Mouse (Mus musculus): ENCODE results near the gene Mapk8ip3. TPM values are rescaled to one million over a fixed set of nuclear protein-coding genes. Genes with fewer than 3 reads are reported as not detected.

Gene Mapk8ip3
- polyA plus RNA-seq, 1 experiment from 2014 or later: 21.8 TPM

DNA sequence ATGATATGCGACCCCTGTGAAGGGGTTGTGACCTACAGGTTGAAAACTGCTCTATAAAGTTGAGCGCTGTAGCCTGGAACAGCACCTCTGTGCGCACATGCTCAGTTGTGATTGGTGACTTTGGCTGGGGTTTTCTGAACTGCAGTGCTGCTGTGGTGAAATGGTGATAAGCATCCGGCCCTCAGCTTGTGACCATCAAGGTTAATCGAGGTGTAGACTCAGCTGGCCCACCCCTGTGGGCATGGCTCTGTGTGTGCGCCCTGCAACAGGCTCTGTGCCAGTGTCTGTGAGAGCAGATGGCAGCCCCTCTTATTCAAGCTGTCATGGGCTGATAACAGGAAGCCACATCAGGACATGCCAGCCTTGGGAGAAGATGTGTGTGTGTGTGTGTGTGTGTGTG is 77.8 kb downstream of the Mapk8ip3 start:
- peak; percentile 73 for ATAC-seq
- no peak overlapping the region for H3K9ac ChIP-seq (ENCODE audit: low read depth, low read length)
- H3K27ac ChIP-seq (ENCODE audit: low read length): no peak overlapping the region
- H3K4me1 ChIP-seq (ENCODE audit: control insufficient read depth, insufficient read depth, low read length): no peaks in the 10 kb centered on the region
- H3K4me2 ChIP-seq (ENCODE audit: low read depth, low read length): no peak overlapping the region
- 87% methylated on average over 6 of the region's 6 CpGs for WGBS
- H3K4me3 ChIP-seq (ENCODE audit: low read length): no peak overlapping the region
- 0 out of 2 replicates have a peak, but pooled peaks cover 8% of the 10 kb centered on the region for H3K36me3 ChIP-seq (ENCODE audit: control insufficient read depth, insufficient read depth, low read length)
- H3K27me3 ChIP-seq (replicated peaks; ENCODE audit: control insufficient read depth, insufficient read depth, low read length): no peaks in the 10 kb centered on the region
- no peaks in the 10 kb centered on the region for H3K9me3 ChIP-seq (ENCODE audit: control insufficient read depth, low read length)

DNA sequence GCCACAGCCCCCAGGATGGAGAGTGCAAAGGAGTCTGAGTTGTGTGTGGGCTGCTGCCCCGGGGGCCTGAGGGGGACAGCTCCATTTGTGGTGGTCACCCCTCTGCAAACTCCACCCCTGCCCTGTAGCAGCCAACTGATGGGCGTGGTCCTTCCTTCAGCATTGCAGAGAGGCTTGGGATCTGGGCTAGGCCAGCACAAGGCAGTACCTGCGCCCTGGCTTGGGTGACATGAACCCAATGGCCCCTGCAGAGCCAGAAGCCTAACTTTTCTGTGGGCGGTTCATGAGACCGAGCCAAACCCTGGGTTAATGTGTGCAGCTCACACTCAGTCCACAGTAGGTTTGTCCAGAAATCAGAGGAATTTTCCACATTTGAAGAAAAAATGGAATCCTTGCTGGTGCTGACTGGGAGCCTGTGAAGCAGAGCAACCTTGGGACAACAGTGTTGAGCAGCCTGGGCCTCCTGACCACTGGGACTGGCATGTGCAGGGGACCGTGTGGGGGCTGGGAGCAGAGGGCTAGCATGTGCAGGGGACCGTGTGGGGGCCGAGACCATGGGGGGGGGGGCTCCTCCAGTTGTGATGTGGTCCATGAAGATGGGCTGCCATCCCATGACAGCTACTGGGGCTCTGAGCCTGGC is 78.8 kb downstream of the Mapk8ip3 start:
- Histone ChIP-seq H3K27me3 (replicated peaks; ENCODE audit: control insufficient read depth, insufficient read depth, low read length) (no peaks in the 10 kb centered on the region), H3K4me1 (ENCODE audit: control insufficient read depth, insufficient read depth, low read length) (no peaks in the 10 kb centered on the region), H3K9ac (ENCODE audit: low read depth, low read length) (no peak overlapping the region), H3K36me3 (ENCODE audit: control insufficient read depth, insufficient read depth, low read length) (peaks cover 11% of the 10 kb centered on the region; the same call in 1 of the 2 replicates), H3K27ac (ENCODE audit: low read length) (no peak overlapping the region), H3K4me3 (ENCODE audit: low read length) (no peak overlapping the region), H3K4me2 (ENCODE audit: low read depth, low read length) (no peak overlapping the region), H3K9me3 (ENCODE audit: control insufficient read depth, low read length) (no peaks in the 10 kb centered on the region)
- WGBS: 85% methylated on average over 8 of the region's 8 CpGs
- ATAC-seq: no peak

DNA sequence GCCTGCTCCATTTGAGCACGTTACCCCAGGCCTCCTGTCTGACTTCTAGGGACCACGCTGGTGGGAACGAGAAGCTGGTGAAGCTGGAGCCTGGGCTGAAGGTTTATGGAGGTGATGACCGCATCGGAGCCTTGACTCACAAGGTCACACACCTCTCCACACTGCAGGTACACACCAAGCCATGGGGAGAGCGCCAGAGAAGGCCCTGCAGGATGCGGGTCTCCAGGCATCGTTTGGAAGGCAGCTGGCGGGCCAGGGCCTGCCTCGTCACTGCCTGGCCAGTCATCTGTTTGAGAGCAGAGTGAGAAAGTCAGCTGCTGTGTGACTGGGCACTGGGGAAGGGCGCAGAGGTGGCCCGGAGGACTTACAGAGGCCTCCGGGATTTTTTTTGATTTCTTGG is 80.2 kb downstream of the Mapk8ip3 start:
- ATAC-seq: no peak

DNA sequence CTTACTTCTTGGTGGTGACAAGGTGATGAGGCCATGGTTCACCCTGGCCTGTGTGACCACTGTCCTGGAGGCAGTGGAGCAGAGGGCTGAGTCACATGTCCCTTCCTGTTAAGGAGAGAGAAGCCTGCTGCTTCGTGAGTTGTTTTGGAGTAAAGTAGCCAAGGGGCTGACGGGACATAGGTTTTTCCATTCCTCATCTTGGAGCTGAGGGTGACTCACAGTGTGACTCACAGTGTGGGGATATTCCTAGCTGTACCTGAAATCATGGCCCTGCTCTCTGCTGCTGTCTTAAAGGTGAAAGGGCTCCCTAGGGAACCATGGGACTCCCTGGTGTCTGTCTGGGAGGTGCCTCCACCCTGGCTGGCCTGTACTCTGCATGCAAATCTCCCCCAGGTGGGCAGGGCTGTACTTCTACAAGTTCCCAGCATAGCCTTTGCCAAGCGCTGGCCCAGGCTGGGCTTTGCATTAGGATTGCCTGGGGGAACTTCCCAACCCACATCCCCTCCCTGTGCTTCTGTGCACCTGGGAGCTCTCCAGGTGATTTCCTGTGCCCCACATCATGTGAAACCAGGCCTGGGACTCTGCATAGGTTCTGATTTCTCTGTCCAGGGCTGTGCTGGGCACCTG is 80.8 kb downstream of the Mapk8ip3 start:
- Histone ChIP-seq H3K27ac (ENCODE audit: low read length) (no peak overlapping the region), H3K27me3 (replicated peaks; ENCODE audit: control insufficient read depth, insufficient read depth, low read length) (no peaks in the 10 kb centered on the region; the same call in 1 of the 2 replicates), H3K4me3 (ENCODE audit: low read length) (no peak overlapping the region), H3K4me1 (ENCODE audit: control insufficient read depth, insufficient read depth, low read length) (peaks cover 8% of the 10 kb centered on the region), H3K4me2 (ENCODE audit: low read depth, low read length) (no peak overlapping the region), H3K9ac (ENCODE audit: low read depth, low read length) (no peak overlapping the region), H3K36me3 (ENCODE audit: control insufficient read depth, insufficient read depth, low read length) (peaks cover 3% of the 10 kb centered on the region; the same call in 1 of the 2 replicates), H3K9me3 (ENCODE audit: control insufficient read depth, low read length) (no peaks in the 10 kb centered on the region)
- ATAC-seq: no peak
- 81% methylated on average over 3 of the region's 3 CpGs for WGBS

More for the DNA sequence above, 80.2 kb downstream of the Mapk8ip3 start:
- no peaks in the 10 kb centered on the region for H3K9me3 ChIP-seq (ENCODE audit: control insufficient read depth, low read length)
- H3K4me3 ChIP-seq (ENCODE audit: low read length): no peak overlapping the region
- H3K27me3 ChIP-seq (replicated peaks; ENCODE audit: control insufficient read depth, insufficient read depth, low read length): no peaks in the 10 kb centered on the region; the same call in 1 of the 2 replicates
- 92% methylated on average over 13 of the region's 13 CpGs for WGBS
- no peak overlapping the region for H3K9ac ChIP-seq (ENCODE audit: low read depth, low read length)
- peaks cover 2% of the 10 kb centered on the region for H3K4me1 ChIP-seq (ENCODE audit: control insufficient read depth, insufficient read depth, low read length)
- H3K36me3 ChIP-seq (ENCODE audit: control insufficient read depth, insufficient read depth, low read length): peaks cover 6% of the 10 kb centered on the region; the same call in 1 of the 2 replicates
- no peak overlapping the region for H3K27ac ChIP-seq (ENCODE audit: low read length)
- no peak overlapping the region for H3K4me2 ChIP-seq (ENCODE audit: low read depth, low read length)

DNA sequence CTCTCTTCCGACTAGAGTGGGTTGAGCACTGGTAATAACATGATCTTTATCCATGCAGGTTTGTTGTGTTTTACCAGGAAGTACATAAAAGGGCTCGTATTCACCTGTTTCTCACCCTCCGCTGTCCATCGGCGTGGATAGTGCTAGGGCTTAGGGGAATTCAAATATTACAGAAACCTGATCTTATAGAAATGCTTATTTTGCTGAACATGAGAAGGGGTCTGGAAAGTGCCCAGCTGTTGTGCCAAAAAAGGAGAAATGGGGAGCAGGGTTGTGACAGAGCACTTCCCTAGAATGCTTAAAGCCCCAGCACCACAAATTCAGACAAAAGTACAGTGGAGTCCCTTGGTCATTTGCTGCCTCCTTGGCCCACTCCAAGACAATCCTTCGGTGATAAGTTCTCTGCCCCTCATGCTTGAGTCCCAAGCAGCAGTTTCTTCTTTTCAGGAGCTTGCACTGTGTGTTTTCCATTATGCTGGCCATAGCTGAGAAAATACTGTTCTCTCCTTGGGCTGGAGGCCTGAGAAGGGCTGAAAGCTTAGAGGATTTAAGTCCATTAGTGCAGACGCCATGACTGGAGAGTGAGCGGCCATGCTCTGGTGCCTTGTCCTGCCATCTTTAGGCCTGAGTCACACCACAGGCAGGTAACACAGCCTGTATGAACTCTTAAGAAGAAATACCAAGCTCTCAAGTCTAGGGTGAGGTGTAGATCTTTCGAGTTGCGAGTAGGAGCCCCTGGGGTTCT is 85.2 kb downstream of the Mapk8ip3 start:
- H3K27me3 ChIP-seq (replicated peaks; ENCODE audit: control insufficient read depth, insufficient read depth, low read length): no peaks in the 10 kb centered on the region; the same call in 1 of the 2 replicates
- ATAC-seq: no peak
- H3K4me2 ChIP-seq (ENCODE audit: low read depth, low read length): peak overlapping the region; percentile 84
- no peaks in the 10 kb centered on the region for H3K9me3 ChIP-seq (ENCODE audit: control insufficient read depth, low read length)
- peak overlapping the region; percentile 98 for H3K4me3 ChIP-seq (ENCODE audit: low read length)
- H3K4me1 ChIP-seq (ENCODE audit: control insufficient read depth, insufficient read depth, low read length): peaks cover 14% of the 10 kb centered on the region
- H3K27ac ChIP-seq (ENCODE audit: low read length): no peak overlapping the region
- WGBS: 78% methylated on average over 10 of the region's 10 CpGs
- H3K36me3 ChIP-seq (ENCODE audit: control insufficient read depth, insufficient read depth, low read length): peaks cover 3% of the 10 kb centered on the region; the same call in 1 of the 2 replicates
- H3K9ac ChIP-seq (ENCODE audit: low read depth, low read length): peak overlapping the region; percentile 92

DNA sequence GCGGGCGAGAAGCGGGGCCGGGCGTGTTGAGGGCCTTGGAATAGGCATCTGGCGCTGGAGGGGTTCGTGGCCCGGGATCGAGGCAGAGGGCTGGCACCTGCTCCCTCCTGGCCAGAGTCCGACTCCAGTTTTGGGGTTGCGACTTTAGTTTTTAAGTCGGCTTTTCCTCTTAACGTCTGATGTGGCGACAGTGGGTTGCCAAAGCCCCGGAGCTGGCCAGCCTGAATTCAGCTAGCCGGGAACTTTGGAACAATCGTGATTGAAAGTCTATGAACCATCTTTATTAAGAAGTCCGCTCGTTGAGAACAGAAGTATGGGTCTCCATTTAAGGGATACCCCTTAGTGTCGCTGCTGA is 86.0 kb downstream of the Mapk8ip3 start:
- Histone ChIP-seq H3K9ac (ENCODE audit: low read depth, low read length) (peak overlapping the region; percentile 92), H3K27me3 (replicated peaks; ENCODE audit: control insufficient read depth, insufficient read depth, low read length) (no peaks in the 10 kb centered on the region; the same call in 1 of the 2 replicates), H3K4me1 (ENCODE audit: control insufficient read depth, insufficient read depth, low read length) (peaks cover 14% of the 10 kb centered on the region), H3K4me3 (ENCODE audit: low read length) (peak overlapping the region; percentile 98), H3K9me3 (ENCODE audit: control insufficient read depth, low read length) (no peaks in the 10 kb centered on the region), H3K4me2 (ENCODE audit: low read depth, low read length) (peak overlapping the region; percentile 84), H3K36me3 (ENCODE audit: control insufficient read depth, insufficient read depth, low read length) (peaks cover 3% of the 10 kb centered on the region; the same call in 1 of the 2 replicates), H3K27ac (ENCODE audit: low read length) (peak overlapping the region; percentile 68; the same call in 1 of the 2 replicates)
- ATAC-seq: no peak
- under 1% methylated on average over 20 of the region's 20 CpGs for WGBS

DNA sequence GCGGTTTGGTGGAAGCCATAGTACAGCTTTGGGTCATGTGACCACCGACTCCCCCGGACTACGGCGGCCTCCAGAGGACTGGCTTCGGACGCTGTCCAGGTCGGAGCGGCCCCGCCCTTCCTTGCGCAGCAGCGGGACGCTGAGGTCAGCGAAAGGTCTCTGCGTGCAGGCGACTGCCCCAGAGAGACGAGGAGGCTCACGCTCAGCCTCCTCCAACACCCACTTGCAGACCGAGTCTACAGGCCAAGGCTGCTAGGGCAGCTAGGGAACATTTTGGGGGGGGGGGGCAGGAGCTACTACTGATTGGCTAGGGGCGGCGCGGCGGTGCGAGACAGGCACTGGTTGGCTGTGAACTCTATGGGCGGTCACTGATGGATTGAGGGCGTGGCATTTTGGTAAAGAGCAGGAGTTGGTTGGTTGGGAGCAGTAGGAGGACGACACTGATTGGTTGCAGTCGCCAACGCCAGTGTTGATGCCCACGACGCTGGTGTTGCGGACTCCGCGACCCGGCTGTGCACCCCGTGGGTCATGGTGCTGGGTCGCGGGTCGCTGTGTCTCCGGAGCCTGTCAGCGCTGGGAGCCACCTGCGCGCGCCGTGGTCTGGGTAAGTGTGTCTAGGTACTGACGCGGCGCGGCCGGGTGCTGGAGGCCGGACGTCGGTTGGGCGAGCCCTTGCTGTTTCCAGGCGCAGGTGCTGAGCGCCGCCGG is 86.6 kb downstream of the Mapk8ip3 start, which contains the start of gene Fahd1:
TSS of gene Fahd1 (minus strand) at position 300 of the 708 bp plus-strand sequence.
- Histone ChIP-seq H3K9me3 (ENCODE audit: control insufficient read depth, low read length) (no peaks in the 10 kb centered on the region), H3K4me2 (ENCODE audit: low read depth, low read length) (peak within 1 kb of the TSS; percentile 84), H3K4me3 (ENCODE audit: low read length) (peak within 1 kb of the TSS; percentile 98), H3K27me3 (replicated peaks; ENCODE audit: control insufficient read depth, insufficient read depth, low read length) (no peaks in the 10 kb centered on the region; the same call in 1 of the 2 replicates), H3K9ac (ENCODE audit: low read depth, low read length) (peak within 1 kb of the TSS; percentile 92), H3K27ac (ENCODE audit: low read length) (peak within 1 kb of the TSS; percentile 97), H3K4me1 (ENCODE audit: control insufficient read depth, insufficient read depth, low read length) (peaks cover 14% of the 10 kb centered on the region), H3K36me3 (ENCODE audit: control insufficient read depth, insufficient read depth, low read length) (peaks cover 3% of the 10 kb centered on the region; the same call in 1 of the 2 replicates)
- under 1% methylated on average over 58 of the region's 58 CpGs for WGBS
- ATAC-seq: peak; percentile 98

DNA sequence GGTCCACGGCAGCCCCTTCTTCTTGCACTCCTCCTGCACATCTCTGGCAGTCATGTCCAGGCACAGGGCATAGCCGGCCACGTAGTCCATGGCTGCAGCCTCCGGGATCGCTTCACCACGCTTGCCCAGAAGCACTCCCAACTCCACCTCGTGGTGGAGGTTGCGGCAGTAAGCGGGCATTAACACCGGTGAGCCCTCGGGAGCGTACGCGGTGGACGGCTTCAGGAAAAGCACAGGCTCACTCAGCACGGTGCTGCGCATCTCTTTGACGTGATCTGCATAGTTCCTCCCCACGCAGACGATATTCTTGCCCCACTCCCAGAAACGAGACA is 87.1 kb downstream of the Mapk8ip3 start:
- Histone ChIP-seq H3K4me2 (ENCODE audit: low read depth, low read length) (peak overlapping the region; percentile 72), H3K4me1 (ENCODE audit: control insufficient read depth, insufficient read depth, low read length) (peaks cover 14% of the 10 kb centered on the region), H3K27ac (ENCODE audit: low read length) (peak overlapping the region; percentile 97), H3K9ac (ENCODE audit: low read depth, low read length) (peak overlapping the region; percentile 92), H3K27me3 (replicated peaks; ENCODE audit: control insufficient read depth, insufficient read depth, low read length) (no peaks in the 10 kb centered on the region; the same call in 1 of the 2 replicates), H3K9me3 (ENCODE audit: control insufficient read depth, low read length) (no peaks in the 10 kb centered on the region), H3K4me3 (ENCODE audit: low read length) (peak overlapping the region; percentile 98), H3K36me3 (ENCODE audit: control insufficient read depth, insufficient read depth, low read length) (peaks cover 3% of the 10 kb centered on the region; the same call in 1 of the 2 replicates)
- peak; percentile 50; the same call in 1 of the 2 replicates for ATAC-seq
- under 1% methylated on average over 21 of the region's 21 CpGs for WGBS

All from intestine, embryonic 16.5 days (tissue).